Mouse (Mus musculus): ENCODE measurements around the gene Fam20a. TPM values are rescaled to one million over a fixed set of nuclear protein-coding genes. Genes with fewer than 3 reads are reported as not detected.

Fam20a gene
- polyA plus RNA-seq, 1 experiment from 2014 or later: 2.6 TPM

DNA sequence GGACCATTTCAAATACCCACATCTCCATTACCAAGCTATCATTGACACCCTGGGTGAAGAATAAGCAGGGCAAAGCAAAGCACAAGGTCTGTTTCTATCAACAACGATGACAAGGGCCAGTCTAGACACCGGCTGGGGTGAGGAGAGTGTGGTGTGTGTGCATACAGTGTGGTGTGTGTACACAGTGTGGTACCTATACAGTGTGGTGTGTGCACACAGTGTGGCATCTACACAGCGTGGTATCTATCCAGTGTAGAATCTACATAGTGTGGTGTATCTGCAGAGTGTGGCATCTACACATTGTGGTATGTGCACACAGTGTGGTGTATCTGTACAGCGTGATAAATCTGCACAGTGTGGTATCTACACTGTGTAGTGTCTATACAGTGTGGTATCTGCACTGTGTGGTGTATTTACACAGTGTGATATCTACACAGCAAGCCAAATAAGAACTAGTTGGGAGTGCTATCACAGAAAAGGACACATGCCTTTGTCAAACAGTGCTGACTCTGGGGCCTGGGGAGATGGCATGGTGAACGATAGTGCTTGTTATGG is 24.9 kb downstream of the Fam20a start:
- no peaks in the 10 kb centered on the region for H3K36me3 ChIP-seq (ENCODE audit: control insufficient read depth, insufficient read depth, low read length)
- no peaks in the 10 kb centered on the region; a peak in 1 of 4 replicates for H3K4me1 ChIP-seq (ENCODE audit: control insufficient read depth in 2 of 2, insufficient read depth in 2 of 2, low read length in 2 of 2)
- no peak overlapping the region for H3K4me2 ChIP-seq (ENCODE audit: low read length)
- no peaks in the 10 kb centered on the region for H3K27me3 ChIP-seq (ENCODE audit: control insufficient read depth, insufficient read depth, low read length)
- H3K9me3 ChIP-seq (ENCODE audit: control insufficient read depth, low read length): no peaks in the 10 kb centered on the region
- peak; percentile 22; the same call in 1 of the 2 replicates for ATAC-seq (ENCODE audit: insufficient number of reproducible peaks, insufficient read depth, low FRiP score, low read depth)
- no peak overlapping the region for H3K4me3 ChIP-seq (ENCODE audit: control insufficient read depth in 1 of 2, insufficient read depth in 1 of 2, low read depth in 1 of 2, low read length in 2 of 2)
- H3K27ac ChIP-seq (replicated peaks in 1 of 2; ENCODE audit: control insufficient read depth in 1 of 2, insufficient read depth in 1 of 2, low read depth in 2 of 2, low read length in 2 of 2): no peak overlapping the region
- no peak overlapping the region for H3K9ac ChIP-seq (ENCODE audit: low read length)
- WGBS: 77% methylated on average over 5 of the region's 5 CpGs

DNA sequence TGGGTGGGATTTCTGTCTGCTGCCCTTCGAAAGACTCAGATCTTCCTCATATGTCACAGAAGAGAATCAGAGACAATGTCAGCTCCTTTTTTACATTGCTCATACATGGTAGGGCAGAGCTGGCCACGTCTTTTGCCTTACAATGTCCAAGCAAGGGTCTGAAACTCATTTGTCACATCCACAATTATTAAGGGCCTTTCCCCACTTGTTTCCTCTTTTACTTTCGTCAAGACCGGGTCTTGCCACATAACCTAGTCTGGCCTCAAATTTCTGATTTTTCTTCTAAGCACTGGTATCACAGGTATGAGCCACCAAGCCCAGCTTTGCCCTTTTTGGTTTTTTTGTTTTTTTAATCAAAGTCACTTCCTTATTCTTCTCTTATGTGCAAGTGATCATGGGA is 25.6 kb downstream of the Fam20a start:
- WGBS: 89% methylated on average over 4 of the region's 4 CpGs

DNA sequence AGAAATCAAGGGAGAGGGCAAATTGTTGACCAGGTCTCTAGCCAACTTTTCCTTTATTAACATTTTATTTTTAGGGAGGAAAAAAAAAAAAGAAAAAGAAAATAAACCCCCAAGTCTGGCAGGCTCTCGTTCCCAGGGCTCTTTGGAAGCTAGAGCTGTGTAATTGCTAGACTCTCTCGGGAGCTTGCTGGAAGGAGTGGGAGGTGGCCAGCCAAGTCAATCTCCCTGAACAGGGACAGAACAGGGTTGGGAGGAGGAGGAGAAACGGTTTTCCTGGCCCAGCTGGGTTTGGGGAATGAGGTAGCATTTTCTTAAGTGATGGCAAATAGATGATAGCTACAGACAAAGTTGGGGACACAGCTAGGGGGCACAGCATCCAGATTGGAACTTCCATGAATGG is 29.3 kb downstream of the Fam20a start:
- ATAC-seq (ENCODE audit: insufficient number of reproducible peaks, insufficient read depth, low FRiP score, low read depth): no peak
- H3K4me2 ChIP-seq (ENCODE audit: low read length): no peak overlapping the region
- H3K27ac ChIP-seq (replicated peaks in 1 of 2; ENCODE audit: control insufficient read depth in 1 of 2, insufficient read depth in 1 of 2, low read depth in 2 of 2, low read length in 2 of 2): no peak overlapping the region

More for the DNA sequence above, 25.6 kb downstream of the Fam20a start:
- Histone ChIP-seq H3K27ac (replicated peaks in 1 of 2; ENCODE audit: control insufficient read depth in 1 of 2, insufficient read depth in 1 of 2, low read depth in 2 of 2, low read length in 2 of 2) (no peak overlapping the region), H3K4me3 (ENCODE audit: control insufficient read depth in 1 of 2, insufficient read depth in 1 of 2, low read depth in 1 of 2, low read length in 2 of 2) (no peak overlapping the region), H3K4me2 (ENCODE audit: low read length) (no peak overlapping the region), H3K9me3 (ENCODE audit: control insufficient read depth, low read length) (no peaks in the 10 kb centered on the region), H3K4me1 (ENCODE audit: control insufficient read depth in 2 of 2, insufficient read depth in 2 of 2, low read length in 2 of 2) (no peaks in the 10 kb centered on the region; a peak in 1 of 4 replicates), H3K36me3 (ENCODE audit: control insufficient read depth, insufficient read depth, low read length) (no peaks in the 10 kb centered on the region), H3K9ac (ENCODE audit: low read length) (no peak overlapping the region), H3K27me3 (ENCODE audit: control insufficient read depth, insufficient read depth, low read length) (no peaks in the 10 kb centered on the region)
- no peak for ATAC-seq (ENCODE audit: insufficient number of reproducible peaks, insufficient read depth, low FRiP score, low read depth)

DNA sequence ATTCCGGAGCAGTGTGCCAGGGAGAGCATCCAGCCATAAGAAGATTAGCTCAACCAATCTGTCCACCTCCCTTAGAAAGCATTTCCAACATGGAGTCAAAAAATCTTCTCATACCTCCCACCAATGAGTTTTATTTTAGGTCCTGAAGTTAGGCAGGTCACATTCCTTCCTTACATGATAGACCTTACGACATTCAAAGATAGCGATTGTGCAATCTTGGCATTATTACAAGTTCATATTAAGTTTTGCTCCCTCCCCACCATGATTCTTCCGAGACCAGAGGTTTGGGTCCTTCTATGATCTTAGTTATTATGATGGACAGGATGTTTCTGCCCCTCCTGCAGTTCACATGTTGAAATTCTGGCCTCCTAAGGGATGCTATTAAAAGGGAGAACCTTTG is 32.5 kb downstream of the Fam20a start:
- no peaks in the 10 kb centered on the region; a peak in 1 of 4 replicates for H3K4me1 ChIP-seq (ENCODE audit: control insufficient read depth in 2 of 2, insufficient read depth in 2 of 2, low read length in 2 of 2)
- H3K9me3 ChIP-seq (ENCODE audit: control insufficient read depth, low read length): no peaks in the 10 kb centered on the region
- no peak for ATAC-seq (ENCODE audit: insufficient number of reproducible peaks, insufficient read depth, low FRiP score, low read depth)
- no peak overlapping the region for H3K4me3 ChIP-seq (ENCODE audit: control insufficient read depth in 1 of 2, insufficient read depth in 1 of 2, low read depth in 1 of 2, low read length in 2 of 2)
- no peak overlapping the region for H3K27ac ChIP-seq (replicated peaks in 1 of 2; ENCODE audit: control insufficient read depth in 1 of 2, insufficient read depth in 1 of 2, low read depth in 2 of 2, low read length in 2 of 2)
- H3K36me3 ChIP-seq (ENCODE audit: control insufficient read depth, insufficient read depth, low read length): no peaks in the 10 kb centered on the region
- WGBS: 65% methylated on average over 4 of the region's 4 CpGs
- H3K9ac ChIP-seq (ENCODE audit: low read length): no peak overlapping the region
- no peaks in the 10 kb centered on the region for H3K27me3 ChIP-seq (ENCODE audit: control insufficient read depth, insufficient read depth, low read length)
- H3K4me2 ChIP-seq (ENCODE audit: low read length): no peak overlapping the region

More for the DNA sequence above, 29.3 kb downstream of the Fam20a start:
- Histone ChIP-seq H3K9me3 (ENCODE audit: control insufficient read depth, low read length) (no peaks in the 10 kb centered on the region), H3K27me3 (ENCODE audit: control insufficient read depth, insufficient read depth, low read length) (no peaks in the 10 kb centered on the region), H3K36me3 (ENCODE audit: control insufficient read depth, insufficient read depth, low read length) (no peaks in the 10 kb centered on the region), H3K9ac (ENCODE audit: low read length) (no peak overlapping the region), H3K4me3 (ENCODE audit: control insufficient read depth in 1 of 2, insufficient read depth in 1 of 2, low read depth in 1 of 2, low read length in 2 of 2) (no peak overlapping the region), H3K4me1 (ENCODE audit: control insufficient read depth in 2 of 2, insufficient read depth in 2 of 2, low read length in 2 of 2) (no peaks in the 10 kb centered on the region; a peak in 1 of 4 replicates)
- WGBS: 43% methylated on average over 3 of the region's 3 CpGs

DNA sequence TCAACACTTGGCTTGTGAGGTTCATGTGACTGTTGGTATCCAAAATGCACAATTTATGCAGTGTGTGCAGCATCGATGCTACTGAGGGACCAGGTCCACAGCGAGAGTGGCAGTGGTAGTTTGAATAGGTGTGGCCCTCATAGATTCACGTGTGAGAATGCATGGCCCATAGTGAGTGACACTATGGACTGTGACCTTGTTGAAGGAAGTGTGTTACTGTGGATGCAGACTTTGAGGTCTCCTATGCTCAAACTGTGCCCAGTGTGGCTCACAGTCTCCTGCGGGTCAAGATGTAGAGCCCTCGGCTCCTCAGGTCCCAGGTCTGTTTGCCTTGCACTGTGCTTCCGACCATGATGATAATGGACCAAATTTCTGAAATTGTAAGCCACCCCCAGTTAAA is 39.9 kb downstream of the Fam20a start:
- Histone ChIP-seq H3K4me3 (ENCODE audit: control insufficient read depth in 1 of 2, insufficient read depth in 1 of 2, low read depth in 1 of 2, low read length in 2 of 2) (no peak overlapping the region), H3K36me3 (ENCODE audit: control insufficient read depth, insufficient read depth, low read length) (no peaks in the 10 kb centered on the region), H3K9ac (ENCODE audit: low read length) (no peak overlapping the region), H3K9me3 (ENCODE audit: control insufficient read depth, low read length) (no peaks in the 10 kb centered on the region), H3K27ac (replicated peaks in 1 of 2; ENCODE audit: control insufficient read depth in 1 of 2, insufficient read depth in 1 of 2, low read depth in 2 of 2, low read length in 2 of 2) (peak overlapping the region; percentile 42 to 61; a peak in 3 of 4 replicates), H3K4me1 (ENCODE audit: control insufficient read depth in 2 of 2, insufficient read depth in 2 of 2, low read length in 2 of 2) (peaks cover 12 to 17% of the 10 kb centered on the region in 2 experiments), H3K27me3 (ENCODE audit: control insufficient read depth, insufficient read depth, low read length) (no peaks in the 10 kb centered on the region), H3K4me2 (ENCODE audit: low read length) (no peak overlapping the region)
- WGBS: 92% methylated on average over 6 of the region's 6 CpGs
- ATAC-seq (ENCODE audit: insufficient number of reproducible peaks, insufficient read depth, low FRiP score, low read depth): no peak; the same call in 1 of the 2 replicates

DNA sequence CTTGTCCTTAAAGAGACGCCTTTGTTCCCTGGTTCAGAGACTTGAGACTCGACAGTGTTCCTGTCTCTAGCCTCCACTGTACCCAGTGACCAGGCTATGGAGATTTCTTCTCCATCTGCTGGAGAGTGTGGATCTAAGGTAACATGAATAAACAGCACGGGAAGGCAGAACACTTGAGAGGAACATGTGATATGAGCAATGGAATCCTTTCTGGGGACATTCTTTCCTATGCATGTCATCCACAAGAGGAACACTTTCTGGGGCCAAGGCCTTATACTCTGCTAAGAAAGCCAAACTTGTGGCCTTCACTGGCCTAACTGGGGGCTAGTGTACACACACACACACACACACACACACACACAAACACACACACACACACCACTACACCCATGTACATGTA is 40.5 kb downstream of the Fam20a start:
- no peaks in the 10 kb centered on the region for H3K27me3 ChIP-seq (ENCODE audit: control insufficient read depth, insufficient read depth, low read length)
- H3K4me2 ChIP-seq (ENCODE audit: low read length): 0 out of 2 replicates have a peak overlapping the region, but pooled peaks have one; percentile 7
- 43% methylated on average over 3 of the region's 3 CpGs for WGBS
- H3K9me3 ChIP-seq (ENCODE audit: control insufficient read depth, low read length): no peaks in the 10 kb centered on the region
- peak; percentile 62 for ATAC-seq (ENCODE audit: insufficient number of reproducible peaks, insufficient read depth, low FRiP score, low read depth)
- H3K4me3 ChIP-seq (ENCODE audit: control insufficient read depth in 1 of 2, insufficient read depth in 1 of 2, low read depth in 1 of 2, low read length in 2 of 2): no peak overlapping the region
- H3K27ac ChIP-seq (replicated peaks in 1 of 2; ENCODE audit: control insufficient read depth in 1 of 2, insufficient read depth in 1 of 2, low read depth in 2 of 2, low read length in 2 of 2): peak overlapping the region; percentile 54 to 61
- H3K9ac ChIP-seq (ENCODE audit: low read length): no peak overlapping the region
- H3K4me1 ChIP-seq (ENCODE audit: control insufficient read depth in 2 of 2, insufficient read depth in 2 of 2, low read length in 2 of 2): peaks cover 12 to 17% of the 10 kb centered on the region in 2 experiments
- H3K36me3 ChIP-seq (ENCODE audit: control insufficient read depth, insufficient read depth, low read length): no peaks in the 10 kb centered on the region

DNA sequence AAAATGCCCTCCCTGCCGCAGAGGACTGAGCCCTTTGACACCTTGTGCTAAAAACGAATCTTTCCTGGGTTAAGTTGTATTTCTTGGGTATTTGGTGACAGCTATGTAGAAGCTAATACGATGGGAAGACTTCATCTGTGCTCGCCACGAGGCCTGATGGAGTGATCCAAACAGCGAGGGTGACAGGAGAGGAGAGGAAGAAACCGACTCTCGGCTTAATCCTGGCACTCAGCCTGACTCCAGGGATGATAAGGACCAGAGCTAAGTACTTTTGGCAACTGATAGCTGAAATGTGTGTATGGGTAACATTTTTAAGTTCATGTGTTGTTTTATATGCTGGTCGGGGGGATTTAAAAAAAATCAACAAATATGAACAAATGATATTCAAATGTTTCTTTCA is 41.1 kb downstream of the Fam20a start:
- H3K4me2 ChIP-seq (ENCODE audit: low read length): no peak overlapping the region
- no peaks in the 10 kb centered on the region for H3K36me3 ChIP-seq (ENCODE audit: control insufficient read depth, insufficient read depth, low read length)
- H3K4me1 ChIP-seq (ENCODE audit: control insufficient read depth in 2 of 2, insufficient read depth in 2 of 2, low read length in 2 of 2): peaks cover 14 to 23% of the 10 kb centered on the region in 2 experiments
- H3K9ac ChIP-seq (ENCODE audit: low read length): no peak overlapping the region
- WGBS: 25% methylated on average over 9 of the region's 9 CpGs
- no peak overlapping the region for H3K4me3 ChIP-seq (ENCODE audit: control insufficient read depth in 1 of 2, insufficient read depth in 1 of 2, low read depth in 1 of 2, low read length in 2 of 2)
- no peaks in the 10 kb centered on the region for H3K27me3 ChIP-seq (ENCODE audit: control insufficient read depth, insufficient read depth, low read length)
- ATAC-seq (ENCODE audit: insufficient number of reproducible peaks, insufficient read depth, low FRiP score, low read depth): no peak
- no peaks in the 10 kb centered on the region for H3K9me3 ChIP-seq (ENCODE audit: control insufficient read depth, low read length)
- H3K27ac ChIP-seq (replicated peaks in 1 of 2; ENCODE audit: control insufficient read depth in 1 of 2, insufficient read depth in 1 of 2, low read depth in 2 of 2, low read length in 2 of 2): peak overlapping the region; percentile 37 to 61; a peak in 2 of 4 replicates

DNA sequence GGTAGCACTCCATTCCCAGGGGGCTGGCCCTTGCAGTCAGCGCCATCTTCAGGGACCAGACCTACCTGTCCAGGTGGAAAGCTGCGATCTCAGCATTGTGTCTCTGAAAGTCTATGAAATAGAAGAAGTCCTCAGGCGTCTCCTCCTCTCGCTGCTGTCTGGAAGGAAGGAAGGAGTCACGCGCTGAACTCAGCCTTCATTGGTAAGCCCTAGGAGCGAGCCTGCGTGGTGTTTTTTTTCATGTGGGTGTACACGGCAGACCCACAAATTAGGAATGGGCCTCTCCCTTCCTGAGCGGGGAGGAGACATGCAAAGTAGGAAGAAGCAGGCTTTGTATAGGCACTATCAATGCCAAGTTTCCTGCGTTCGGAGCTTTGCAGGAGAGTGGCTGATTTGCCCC is 43.8 kb downstream of the Fam20a start:
- Histone ChIP-seq H3K4me1 (ENCODE audit: control insufficient read depth in 2 of 2, insufficient read depth in 2 of 2, low read length in 2 of 2) (peaks cover 15 to 26% of the 10 kb centered on the region in 2 experiments), H3K9me3 (ENCODE audit: control insufficient read depth, low read length) (no peaks in the 10 kb centered on the region), H3K4me3 (ENCODE audit: control insufficient read depth in 1 of 2, insufficient read depth in 1 of 2, low read depth in 1 of 2, low read length in 2 of 2) (no peak overlapping the region), H3K36me3 (ENCODE audit: control insufficient read depth, insufficient read depth, low read length) (no peaks in the 10 kb centered on the region), H3K27ac (replicated peaks in 1 of 2; ENCODE audit: control insufficient read depth in 1 of 2, insufficient read depth in 1 of 2, low read depth in 2 of 2, low read length in 2 of 2) (no peak overlapping the region), H3K9ac (ENCODE audit: low read length) (no peak overlapping the region), H3K4me2 (ENCODE audit: low read length) (no peak overlapping the region), H3K27me3 (ENCODE audit: control insufficient read depth, insufficient read depth, low read length) (no peaks in the 10 kb centered on the region)
- 72% methylated on average over 12 of the region's 12 CpGs for WGBS
- no peak for ATAC-seq (ENCODE audit: insufficient number of reproducible peaks, insufficient read depth, low FRiP score, low read depth)

Data from heart, embryonic 14.5 days (tissue).